Mouse (Mus musculus): ENCODE measurements at regions not wholly inside any gene's neighbourhood (a gene's known extent, or its start where the extent isn't known, plus 50 kb on each side); places are given as distances from the start of the nearest gene placed in this dataset.

- Histone ChIP-seq H3K9me3 (replicated peaks) (no peaks in the 10 kb centered on the region), H3K36me3 (no peaks in the 10 kb centered on the region), H3K4me1 (replicated peaks) (no peaks in the 10 kb centered on the region), H3K4me3 (replicated peaks) (no peak overlapping the region), H3K9ac (no peak overlapping the region), H3K27ac (no peak overlapping the region), H3K4me2 (no peak overlapping the region), H3K27me3 (no peaks in the 10 kb centered on the region)
- DNase-seq = no peak
- no peak for ATAC-seq (ENCODE audit: low read depth)
- 62% methylated on average over 15 of the region's 15 CpGs for WGBS (ENCODE audit: insufficient replicate concordance)
Observed at GRCm38 (mm10) chr13:59948496-59949138, 125.7 kb upstream of the Tut7 start.

GRCm38 (mm10) chr13:59947461-59947860 is 124.5 kb upstream of the Tut7 start:
- Histone ChIP-seq H3K9me3 (replicated peaks) (no peaks in the 10 kb centered on the region), H3K4me2 (no peak overlapping the region), H3K4me3 (replicated peaks) (no peak overlapping the region), H3K27ac (no peak overlapping the region), H3K9ac (no peak overlapping the region), H3K27me3 (no peaks in the 10 kb centered on the region), H3K4me1 (replicated peaks) (no peaks in the 10 kb centered on the region), H3K36me3 (no peaks in the 10 kb centered on the region)
- no peak for DNase-seq
- WGBS (ENCODE audit: insufficient replicate concordance) = 76% methylated on average over 5 of the region's 5 CpGs
- ATAC-seq (ENCODE audit: low read depth) = no peak

GRCm38 (mm10) chr13:59946509-59946908 is 123.6 kb upstream of the Tut7 start:
- WGBS (ENCODE audit: insufficient replicate concordance) = 45% methylated on average over 4 of the region's 4 CpGs
- no peak overlapping the region for H3K4me2 ChIP-seq
- DNase-seq = no peak

GRCm38 (mm10) chr13:59945631-59946030 is 122.7 kb upstream of the Tut7 start:
- Histone ChIP-seq H3K27me3 (peaks cover 14% of the 10 kb centered on the region), H3K27ac (no peak overlapping the region), H3K36me3 (no peaks in the 10 kb centered on the region), H3K4me3 (replicated peaks) (no peak overlapping the region), H3K9ac (no peak overlapping the region), H3K4me2 (no peak overlapping the region), H3K9me3 (replicated peaks) (no peaks in the 10 kb centered on the region), H3K4me1 (replicated peaks) (no peaks in the 10 kb centered on the region)
- ATAC-seq (ENCODE audit: low read depth) = no peak
- WGBS (ENCODE audit: insufficient replicate concordance) = 42% methylated on average over 1 of the region's 1 CpGs
- no peak for DNase-seq

More at GRCm38 (mm10) chr13:59946509-59946908, 123.6 kb upstream of the Tut7 start:
- H3K9me3 ChIP-seq (replicated peaks) = no peaks in the 10 kb centered on the region
- peaks cover 6% of the 10 kb centered on the region for H3K27me3 ChIP-seq
- no peak overlapping the region for H3K4me3 ChIP-seq (replicated peaks)
- H3K4me1 ChIP-seq (replicated peaks) = no peaks in the 10 kb centered on the region
- H3K9ac ChIP-seq = no peak overlapping the region
- no peak for ATAC-seq (ENCODE audit: low read depth)
- no peak overlapping the region for H3K27ac ChIP-seq
- no peaks in the 10 kb centered on the region for H3K36me3 ChIP-seq

- H3K4me1 ChIP-seq (replicated peaks) = no peaks in the 10 kb centered on the region
- no peaks in the 10 kb centered on the region for H3K9me3 ChIP-seq (replicated peaks)
- no peak overlapping the region for H3K27ac ChIP-seq
- H3K4me2 ChIP-seq = no peak overlapping the region
- no peaks in the 10 kb centered on the region for H3K36me3 ChIP-seq
- H3K4me3 ChIP-seq (replicated peaks) = no peak overlapping the region
- no peak for ATAC-seq (ENCODE audit: low read depth)
- DNase-seq = no peak
- WGBS (ENCODE audit: insufficient replicate concordance) = 48% methylated on average over 5 of the region's 5 CpGs
- peaks cover 27% of the 10 kb centered on the region for H3K27me3 ChIP-seq
- H3K9ac ChIP-seq = no peak overlapping the region
Observed at GRCm38 (mm10) chr13:59943602-59944140, 120.7 kb upstream of the Tut7 start.

GRCm38 (mm10) chr13:59943020-59943419 is 120.1 kb upstream of the Tut7 start:
- Histone ChIP-seq H3K4me1 (replicated peaks) (no peaks in the 10 kb centered on the region), H3K4me2 (no peak overlapping the region), H3K27ac (no peak overlapping the region), H3K9ac (no peak overlapping the region), H3K27me3 (peaks cover 27% of the 10 kb centered on the region), H3K4me3 (replicated peaks) (no peak overlapping the region), H3K9me3 (replicated peaks) (no peaks in the 10 kb centered on the region), H3K36me3 (no peaks in the 10 kb centered on the region)
- WGBS (ENCODE audit: insufficient replicate concordance) = 69% methylated on average over 3 of the region's 3 CpGs
- DNase-seq = no peak
- no peak for ATAC-seq (ENCODE audit: low read depth)

GRCm38 (mm10) chr13:59941519-59941918 is 118.6 kb upstream of the Tut7 start:
- H3K27ac ChIP-seq = no peak overlapping the region
- no peak for DNase-seq
- H3K36me3 ChIP-seq = no peaks in the 10 kb centered on the region
- H3K4me2 ChIP-seq = no peak overlapping the region
- WGBS (ENCODE audit: insufficient replicate concordance) = 61% methylated on average over 3 of the region's 3 CpGs
- no peaks in the 10 kb centered on the region for H3K9me3 ChIP-seq (replicated peaks)
- no peak for ATAC-seq (ENCODE audit: low read depth)
- peaks cover 27% of the 10 kb centered on the region for H3K27me3 ChIP-seq
- H3K4me3 ChIP-seq (replicated peaks) = no peak overlapping the region
- no peaks in the 10 kb centered on the region for H3K4me1 ChIP-seq (replicated peaks)
- H3K9ac ChIP-seq = no peak overlapping the region

GRCm38 (mm10) chr13:59940414-59941205 is 117.7 kb upstream of the Tut7 start:
- no peak for ATAC-seq (ENCODE audit: low read depth)
- Histone ChIP-seq H3K4me2 (no peak overlapping the region), H3K27ac (no peak overlapping the region)

GRCm38 (mm10) chr13:59939886-59940285 is 116.9 kb upstream of the Tut7 start:
- H3K9ac ChIP-seq = no peak overlapping the region
- no peak for DNase-seq
- H3K9me3 ChIP-seq (replicated peaks) = no peaks in the 10 kb centered on the region
- H3K4me3 ChIP-seq (replicated peaks) = no peak overlapping the region
- no peaks in the 10 kb centered on the region for H3K4me1 ChIP-seq (replicated peaks)
- no peak for ATAC-seq (ENCODE audit: low read depth)
- H3K27ac ChIP-seq = no peak overlapping the region
- WGBS (ENCODE audit: insufficient replicate concordance) = 27% methylated on average over 5 of the region's 5 CpGs
- no peaks in the 10 kb centered on the region for H3K36me3 ChIP-seq
- H3K27me3 ChIP-seq = peaks cover 27% of the 10 kb centered on the region
- no peak overlapping the region for H3K4me2 ChIP-seq

More at GRCm38 (mm10) chr13:59940414-59941205, 117.7 kb upstream of the Tut7 start:
- no peaks in the 10 kb centered on the region for H3K4me1 ChIP-seq (replicated peaks)
- DNase-seq = no peak
- peaks cover 27% of the 10 kb centered on the region for H3K27me3 ChIP-seq
- 26% methylated on average over 16 of the region's 16 CpGs for WGBS (ENCODE audit: insufficient replicate concordance)
- H3K9me3 ChIP-seq (replicated peaks) = no peaks in the 10 kb centered on the region
- no peak overlapping the region for H3K9ac ChIP-seq
- no peak overlapping the region for H3K4me3 ChIP-seq (replicated peaks)
- H3K36me3 ChIP-seq = no peaks in the 10 kb centered on the region

- 32% methylated on average over 3 of the region's 3 CpGs for WGBS (ENCODE audit: insufficient replicate concordance)
- Histone ChIP-seq H3K4me2 (no peak overlapping the region), H3K9me3 (replicated peaks) (no peaks in the 10 kb centered on the region), H3K9ac (no peak overlapping the region), H3K4me1 (replicated peaks) (no peaks in the 10 kb centered on the region), H3K4me3 (replicated peaks) (no peak overlapping the region), H3K27me3 (peaks cover 27% of the 10 kb centered on the region), H3K27ac (no peak overlapping the region), H3K36me3 (no peaks in the 10 kb centered on the region)
- ATAC-seq (ENCODE audit: low read depth) (no peak), DNase-seq (no peak)
Observed at GRCm38 (mm10) chr13:59937147-59937546, 114.2 kb upstream of the Tut7 start.

GRCm38 (mm10) chr13:59934556-59934955 is 111.6 kb upstream of the Tut7 start:
- H3K27me3 ChIP-seq = 0 out of 2 replicates have a peak, but pooled peaks cover 5% of the 10 kb centered on the region
- 37% methylated on average over 1 of the region's 1 CpGs for WGBS (ENCODE audit: insufficient replicate concordance)
- H3K27ac ChIP-seq = no peak overlapping the region
- no peak for DNase-seq
- no peaks in the 10 kb centered on the region for H3K9me3 ChIP-seq (replicated peaks)
- no peak overlapping the region for H3K4me2 ChIP-seq
- H3K4me1 ChIP-seq (replicated peaks) = no peaks in the 10 kb centered on the region
- H3K4me3 ChIP-seq (replicated peaks) = no peak overlapping the region
- no peak for ATAC-seq (ENCODE audit: low read depth)
- H3K9ac ChIP-seq = no peak overlapping the region
- no peaks in the 10 kb centered on the region for H3K36me3 ChIP-seq
